Mouse (Mus musculus): Measurements from ENCODE around the gene Arhgef2.

DNA sequence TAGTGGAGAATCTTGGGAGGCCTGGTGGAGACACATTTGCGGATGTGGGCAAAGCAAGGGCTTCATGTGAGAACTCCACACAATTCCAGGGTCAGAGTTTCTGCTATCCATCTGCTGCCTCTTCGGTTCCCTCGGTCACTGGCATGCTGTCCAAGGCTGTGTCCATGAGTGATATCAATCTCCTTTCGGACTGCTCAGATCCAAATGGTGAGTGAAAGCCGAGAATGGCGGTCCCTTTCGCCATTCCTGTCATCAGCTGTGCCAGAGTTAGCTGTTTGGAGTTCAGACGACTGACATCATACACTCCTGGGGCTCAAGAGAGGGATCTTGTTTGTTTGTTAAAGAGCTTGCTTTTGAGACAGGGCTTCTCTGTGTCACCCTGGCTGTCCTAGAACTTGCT lies 8.7 kb downstream of the Arhgef2 start:
- TF ChIP-seq CTCF (IDR thresholded peaks at IDR 0.05; ENCODE audit: borderline replicate concordance, control insufficient read depth, extremely low read depth, insufficient read depth, low read length, poor library complexity), result no peak
- no peak for TF ChIP-seq POLR2A (IDR thresholded peaks at IDR 0.05; ENCODE audit: control insufficient read depth, extremely low read depth, insufficient read depth, low read length, poor library complexity)
